Mouse (Mus musculus): Measurements from ENCODE around the gene Mau2.
"Not testable (repeated sequence)": the region's sequence is repeated elsewhere in the genome, so short reads cannot be mapped to it uniquely, and the experiment has no call there.

Mau2 gene

DNA sequence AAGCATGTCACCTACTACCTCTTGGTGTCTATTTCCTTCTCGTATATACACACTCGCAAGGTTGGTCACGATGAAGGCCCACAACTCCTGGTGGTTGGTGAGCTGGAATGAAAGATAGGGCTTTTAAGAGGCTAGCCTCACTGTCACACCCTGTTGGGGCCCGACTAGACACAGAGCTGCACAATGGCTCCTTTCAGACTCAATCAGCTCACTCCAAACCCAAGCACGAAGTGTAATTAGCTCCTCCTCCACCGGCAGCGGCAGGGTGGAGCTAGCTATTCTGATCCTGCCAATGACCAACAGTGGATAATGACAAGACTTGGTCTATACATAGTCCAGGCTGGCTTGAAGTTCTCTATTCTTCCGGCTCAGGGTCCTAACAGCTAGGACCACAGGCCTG, 18.9 kb downstream of the Mau2 start:
- DNase-seq (ENCODE audit: low read depth, low spot score) = no peak

DNA sequence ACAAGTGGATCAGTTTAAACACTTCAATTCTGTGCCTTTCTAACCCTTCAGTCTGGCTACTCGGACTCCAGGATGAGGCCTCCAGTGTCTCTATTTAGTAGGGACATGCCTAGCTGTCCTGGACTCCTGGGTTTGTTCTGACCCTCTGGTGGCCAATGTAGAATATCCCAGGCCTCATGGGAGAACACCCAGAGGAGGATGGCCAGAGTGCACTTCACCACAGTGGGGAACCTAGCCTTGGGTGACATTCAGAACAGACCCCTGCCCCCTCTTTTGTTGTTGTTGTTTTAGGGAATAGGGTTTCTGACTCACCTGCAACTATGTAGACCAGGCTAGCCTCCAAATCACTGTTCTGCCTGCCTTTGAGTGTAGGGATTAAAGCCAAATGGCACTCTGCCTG, 27.5 kb downstream of the Mau2 start:
- DNase-seq (ENCODE audit: low read depth, low spot score) = no peak

GRCm38 (mm10) chr8:70012763-70013162, 29.8 kb downstream of the Mau2 start:
- no peak for DNase-seq (ENCODE audit: low read depth, low spot score)

DNA sequence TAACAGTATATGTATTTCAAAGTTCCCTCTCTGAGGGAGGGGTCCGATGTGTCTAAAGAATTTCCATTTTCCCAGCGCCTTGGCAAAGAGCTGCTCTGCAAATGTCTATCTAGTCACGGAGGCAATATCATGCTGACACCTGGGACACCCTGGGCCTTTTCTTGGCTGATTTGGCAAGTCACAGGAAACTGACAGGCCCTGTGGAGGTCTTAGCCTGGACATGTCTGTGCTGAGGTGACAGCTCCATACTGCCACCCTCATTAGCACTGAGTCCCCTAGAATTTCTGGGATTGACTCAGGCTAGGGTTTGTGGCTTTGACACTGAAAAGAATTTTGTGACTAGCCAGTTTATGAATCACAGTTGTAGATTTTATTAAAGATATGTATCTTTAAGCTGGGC, 30.2 kb downstream of the Mau2 start:
- DNase-seq (ENCODE audit: low read depth, low spot score) = no peak

- DNase-seq (ENCODE audit: low read depth, low spot score) = not testable (repeated sequence)
Measured at GRCm38 (mm10) chr8:70010796-70011195, 31.7 kb downstream of the Mau2 start.

GRCm38 (mm10) chr8:70005178-70005577, 37.4 kb downstream of the Mau2 start:
- DNase-seq (ENCODE audit: low read depth, low spot score) = no peak

DNA sequence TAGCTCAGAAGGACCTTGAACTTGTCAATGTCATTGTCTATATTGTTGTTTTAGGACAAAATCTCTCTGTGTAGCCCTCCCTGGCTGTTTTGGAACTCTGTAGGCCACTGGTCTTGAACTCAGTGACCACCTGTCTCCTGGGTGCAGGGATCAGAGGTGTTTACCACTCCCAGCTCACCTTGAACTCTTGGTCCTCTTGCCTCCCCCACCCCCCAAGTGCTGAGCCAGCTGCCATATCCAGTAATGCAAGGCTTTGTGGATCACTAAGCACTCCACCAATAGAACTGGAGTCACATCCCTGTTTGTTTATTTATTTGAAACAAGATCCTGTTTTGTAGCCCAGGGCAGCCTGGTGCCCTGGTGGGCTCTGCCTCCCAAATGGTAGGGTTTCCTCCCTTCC, 38.2 kb downstream of the Mau2 start:
- no peak for DNase-seq (ENCODE audit: low read depth, low spot score)

- peak; percentile 73 for DNase-seq (ENCODE audit: low read depth, low spot score)
Measured at GRCm38 (mm10) chr8:70003204-70003657, 39.3 kb downstream of the Mau2 start.

DNA sequence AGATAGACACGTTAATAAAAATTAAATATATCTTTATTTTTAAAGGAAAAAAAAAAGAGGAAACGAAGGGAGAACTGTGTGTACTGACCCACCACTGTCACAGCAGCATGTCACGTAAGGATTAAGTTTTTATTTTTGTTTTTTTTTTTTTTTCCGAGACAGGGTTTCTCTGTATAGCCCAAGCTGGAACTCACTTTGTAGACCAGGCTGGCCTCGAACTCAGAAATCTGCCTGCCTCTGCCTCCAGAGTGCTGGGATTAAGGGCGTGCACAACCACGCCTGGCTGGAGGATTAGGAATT, 40.7 kb downstream of the Mau2 start:
- DNase-seq (ENCODE audit: low read depth, low spot score) = not testable (repeated sequence)

DNA sequence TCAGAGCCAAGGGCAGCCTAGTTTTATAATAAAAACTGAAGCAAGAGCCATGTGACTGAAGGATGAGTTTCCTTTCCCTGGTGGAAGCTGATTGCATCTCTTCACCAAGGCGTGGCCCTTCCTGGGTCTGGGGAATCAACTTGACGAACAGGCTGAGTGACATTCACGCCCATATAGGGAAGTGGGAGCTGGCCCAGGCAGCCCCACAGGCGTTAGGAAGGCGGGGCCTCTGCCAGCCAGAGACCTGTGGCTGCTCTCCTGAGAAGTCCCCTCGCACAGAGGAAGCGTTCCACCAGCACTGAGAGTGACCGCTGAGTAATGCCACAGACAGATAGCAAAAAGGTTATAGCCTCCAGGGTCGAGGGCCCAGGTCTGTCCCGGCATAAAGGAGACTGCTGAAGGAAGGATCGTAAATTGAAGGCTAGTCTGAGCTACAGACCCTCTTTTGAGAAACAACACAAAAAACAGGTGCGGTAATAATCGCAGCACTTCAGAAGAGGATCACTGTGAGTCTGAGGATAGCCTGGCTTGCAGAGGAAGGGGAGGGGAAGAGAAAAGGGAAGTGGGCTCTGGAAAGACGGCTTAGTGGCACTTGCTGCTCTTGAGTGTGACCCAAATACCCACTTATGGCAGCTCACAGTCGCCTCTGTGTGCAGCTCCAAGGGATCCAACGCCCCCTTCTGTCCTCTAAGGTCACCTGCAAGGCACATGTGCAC, 41.2 kb downstream of the Mau2 start:
- DNase-seq (ENCODE audit: low read depth, low spot score) = peak; percentile 77

DNA sequence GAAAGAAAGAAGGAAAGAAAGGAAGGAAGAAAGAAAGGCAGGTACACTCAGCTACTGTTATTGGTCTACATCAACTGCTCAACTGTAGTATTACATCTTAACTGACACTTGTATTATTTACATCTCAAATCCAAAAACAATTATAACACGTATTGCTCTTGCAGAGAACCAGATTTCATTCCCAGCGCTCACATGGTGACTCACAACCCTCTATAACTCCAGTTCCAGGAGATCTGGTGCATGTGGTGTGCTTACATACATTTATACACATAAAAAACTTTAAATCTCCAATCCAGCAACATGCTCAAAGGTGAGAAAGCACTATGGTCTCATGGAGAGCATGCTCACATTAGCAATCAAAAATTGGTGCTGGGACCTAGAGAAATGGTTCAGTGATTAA, 42.3 kb downstream of the Mau2 start:
- DNase-seq (ENCODE audit: low read depth, low spot score) = no peak

- no peak for DNase-seq (ENCODE audit: low read depth, low spot score)
Measured at GRCm38 (mm10) chr8:69999236-69999635, 43.3 kb downstream of the Mau2 start.

DNA sequence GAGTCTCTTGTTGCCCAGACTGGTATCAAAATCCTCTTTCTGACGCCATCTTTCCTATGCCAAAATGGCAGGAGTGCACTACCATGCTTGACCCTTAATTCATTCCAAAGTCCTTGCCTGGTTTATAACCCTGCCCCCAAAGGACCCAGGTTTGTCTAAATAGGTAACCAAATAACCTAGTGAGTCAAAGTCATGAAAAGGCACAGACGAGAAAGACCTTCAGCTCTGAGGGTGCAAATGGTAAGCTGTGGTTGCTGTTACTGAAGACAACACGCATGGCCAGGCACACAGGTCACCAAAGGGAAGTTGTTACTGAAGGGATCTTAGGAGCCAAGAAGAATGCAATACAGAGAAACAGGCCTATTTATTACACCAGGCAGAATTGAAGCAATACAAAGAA, 43.8 kb downstream of the Mau2 start:
- DNase-seq (ENCODE audit: low read depth, low spot score) = no peak

GRCm38 (mm10) chr8:69996589-69997285, 45.8 kb downstream of the Mau2 start:
- no peak for DNase-seq (ENCODE audit: low read depth, low spot score)

DNA sequence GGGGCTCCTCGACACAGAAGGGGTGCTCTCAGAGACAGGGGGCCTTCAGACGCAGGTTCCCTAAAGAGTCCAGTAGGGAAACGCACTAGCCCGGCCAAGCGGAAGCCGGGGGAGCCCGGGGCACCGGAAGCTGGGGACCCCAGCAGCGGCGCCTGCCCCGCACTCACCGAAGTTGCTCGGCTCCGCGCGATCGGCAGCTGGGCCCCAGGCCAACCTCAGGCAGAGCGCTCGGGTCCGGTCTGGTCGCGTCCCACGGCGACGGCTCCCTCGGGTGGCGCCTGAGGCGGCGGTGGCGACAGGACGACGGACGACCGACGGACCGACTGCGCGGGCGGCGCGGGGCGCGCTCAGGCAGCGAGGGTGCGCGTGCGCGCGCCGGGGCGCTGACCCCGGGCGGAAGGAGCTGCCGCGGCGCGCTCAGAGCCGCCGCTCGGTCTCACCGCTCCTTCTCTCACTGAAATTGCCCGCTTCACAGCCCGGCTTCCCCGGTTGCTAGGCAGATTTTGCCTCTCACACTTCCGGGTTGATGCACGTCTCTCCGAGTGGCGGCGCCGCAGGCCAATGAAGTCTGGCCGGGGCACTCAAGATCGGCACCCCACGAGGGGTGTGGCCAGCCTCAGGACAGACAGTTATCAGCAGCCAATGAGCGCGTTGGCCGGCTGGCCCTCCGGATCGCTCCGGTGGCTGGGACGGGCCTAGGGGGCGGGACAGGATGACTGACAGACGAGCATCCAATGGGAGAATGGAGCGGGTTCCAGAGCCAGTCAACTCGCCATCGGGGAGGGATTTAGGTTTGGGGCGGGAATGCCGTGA, 46.6 kb downstream of the Mau2 start, which contains the start of gene Gatad2a:
Gene Gatad2a (minus strand): TSS at position 609 of the 813 bp plus-strand sequence.
- DNase-seq (ENCODE audit: low read depth, low spot score) = peak; percentile 100

- no peak for DNase-seq (ENCODE audit: low read depth, low spot score)
Measured at GRCm38 (mm10) chr8:69995422-69995775, 47.1 kb downstream of the Mau2 start.

DNA sequence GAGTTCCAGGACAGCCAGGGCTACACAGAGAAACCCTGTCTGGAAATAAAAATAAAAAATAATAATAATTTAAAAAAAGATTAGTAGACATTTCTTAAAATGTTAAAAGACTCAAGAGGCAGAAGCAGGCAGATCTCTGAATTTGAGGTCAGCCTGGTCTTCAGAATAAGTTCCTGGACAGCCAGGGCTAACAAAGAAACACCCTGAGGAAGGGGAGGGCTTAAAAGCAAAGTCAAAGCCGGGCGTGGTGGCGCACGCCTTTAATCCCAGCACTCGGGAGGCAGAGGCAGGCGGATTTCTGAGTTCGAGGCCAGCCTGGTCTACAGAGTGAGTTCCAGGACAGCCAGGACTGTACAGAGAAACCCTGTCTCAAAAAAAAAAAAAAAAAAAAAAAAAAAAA, 53.6 kb downstream of the Mau2 start:
- DNase-seq (ENCODE audit: low read depth, low spot score) = not testable (repeated sequence)

GRCm38 (mm10) chr8:69987744-69988143, 54.8 kb downstream of the Mau2 start:
- no peak for DNase-seq (ENCODE audit: low read depth, low spot score)

DNA sequence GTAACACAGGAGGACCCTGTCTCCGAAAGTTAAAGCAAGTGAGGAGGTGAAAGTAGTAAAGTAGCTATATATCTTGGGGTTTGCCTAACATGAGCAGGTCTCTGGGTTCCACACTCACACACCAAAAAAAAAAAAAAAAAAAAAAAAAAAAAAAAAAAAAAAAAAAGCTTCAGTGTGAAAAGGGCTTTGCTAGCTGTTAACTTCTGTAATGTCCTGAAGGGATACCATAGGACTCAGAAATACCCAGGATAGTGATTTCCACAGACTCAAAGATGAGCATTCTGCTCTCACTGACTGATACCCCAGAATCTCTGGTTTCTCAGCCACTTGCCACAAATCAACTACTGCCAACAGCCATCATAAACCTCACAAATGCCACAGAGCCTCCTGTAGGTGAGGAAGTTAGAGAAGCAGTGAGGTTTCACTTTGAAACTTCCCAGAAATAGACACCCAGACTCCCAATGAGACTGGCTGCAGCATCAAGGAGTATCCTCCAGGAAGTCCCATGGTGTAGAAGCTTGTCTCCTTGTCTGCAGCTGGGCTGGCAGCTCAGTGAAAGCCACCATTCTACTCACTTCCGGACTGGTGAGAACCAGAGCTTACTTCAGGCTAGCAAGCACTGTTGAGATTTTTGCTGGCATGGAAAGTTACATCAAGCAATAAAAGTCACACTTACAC, 57.5 kb downstream of the Mau2 start:
- peak; percentile 53 for DNase-seq (ENCODE audit: low read depth, low spot score)

GRCm38 (mm10) chr8:69978456-69978855, 64.1 kb downstream of the Mau2 start:
- DNase-seq (ENCODE audit: low read depth, low spot score) = no peak

GRCm38 (mm10) chr8:69974806-69975205, 67.7 kb downstream of the Mau2 start:
- DNase-seq (ENCODE audit: low read depth, low spot score) = no peak

GRCm38 (mm10) chr8:69974194-69974614, 68.3 kb downstream of the Mau2 start:
- peak; percentile 93 for DNase-seq (ENCODE audit: low read depth, low spot score)
